Mouse (Mus musculus) spleen, adult 2 months (tissue): Measurements from ENCODE around the gene Nnat. TPM values are rescaled to one million over a fixed set of nuclear protein-coding genes. Genes with fewer than 3 reads are reported as not detected.

Experiments
- DNase-seq, 2 experiments: peaks; one replicate each; pipeline versions ENCODE4 v3.0.0 to v3.0.0-alpha.2; 2012 to 2021; ENCODE audit warnings: low spot score in 2 of 2, low read depth in 1 of 2
- H3K27ac ChIP-seq: fragments of 200-500 bp; 2 replicates; pipeline ENCODE4 v1.5.1; 2012; ENCODE audit warnings: low read length, inconsistent platforms; ENCODE audit not compliant: insufficient read depth
- H3K27me3 ChIP-seq: fragments of 200-500 bp; 2 replicates; pipeline ENCODE4 v1.6.1; 2012; ENCODE audit warnings: mild to moderate bottlenecking, moderate library complexity, low read length, inconsistent platforms; ENCODE audit not compliant: control insufficient read depth, insufficient read depth
- H3K36me3 ChIP-seq: fragments of 200-500 bp; 2 replicates; pipeline ENCODE4 v1.6.1; 2012; ENCODE audit warnings: mild to moderate bottlenecking, low read length, inconsistent platforms; ENCODE audit not compliant: control insufficient read depth, insufficient read depth
- H3K4me1 ChIP-seq: fragments of 200-500 bp; 2 replicates; pipeline ENCODE4 v1.6.1; 2011; ENCODE audit warnings: inconsistent platforms; ENCODE audit not compliant: control insufficient read depth, insufficient read depth, insufficient read length
- H3K4me3 ChIP-seq: fragments of 200-500 bp; 2 replicates; pipeline ENCODE4 v1.5.1; 2011; ENCODE audit warnings: mild to moderate bottlenecking, inconsistent platforms; ENCODE audit not compliant: insufficient read depth, insufficient read length; ENCODE audit errors: extremely low read depth
- CTCF ChIP-seq: fragments of 200-500 bp; IDR thresholded peaks from 2 replicates; pipeline ENCODE4 v1.5.1; 2011; ENCODE audit warnings: mild to moderate bottlenecking, inconsistent platforms; ENCODE audit not compliant: insufficient read depth, insufficient read length, insufficient replicate concordance; ENCODE audit errors: extremely low read depth
- POLR2A ChIP-seq: fragments of 200-500 bp; IDR thresholded peaks from 2 replicates; pipeline ENCODE4 v1.6.1; 2011; ENCODE audit warnings: low read depth, low read length, inconsistent platforms
- WGBS: fragments of 180-500 bp; shearing (Covaris S2); methylation state at CpG from one replicate; pipeline ENCODE4 v1.1.7; 2018; 5-methylcytosine and 5-hydroxymethylcytosine counted together
- polyA plus RNA-seq: library from polyadenylated mRNA; depleted of rRNA; stranded (reverse); fragments of >200 nt; gene quantifications from 2 replicates; pipeline ENCODE4 v1.2.3, GENCODE M21; 2012

The Nnat gene
- polyA plus RNA-seq, 1 experiment, result 2.7 TPM

DNA sequence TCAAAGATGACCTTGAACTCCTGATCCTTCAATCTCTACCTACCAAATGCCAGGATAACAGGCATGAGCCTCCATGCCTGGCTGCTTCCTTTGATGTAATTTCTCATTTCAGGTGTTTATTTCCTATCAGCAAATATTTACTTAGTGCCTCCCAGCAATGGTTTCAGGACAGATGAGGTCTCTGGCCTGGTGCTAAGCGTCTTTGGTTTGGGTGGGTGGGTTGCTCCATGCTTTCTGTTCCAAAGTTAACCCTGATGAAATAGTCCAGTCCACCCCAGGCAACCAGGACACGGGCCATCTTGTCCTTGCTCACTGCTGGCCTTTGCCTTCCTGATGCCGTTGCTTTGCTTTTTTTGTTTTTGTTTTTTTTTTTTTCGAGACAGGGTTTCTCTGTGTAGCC, 9.6 kb upstream of the Nnat start:
- 90% methylated on average over 4 of the region's 4 CpGs for WGBS
- DNase-seq, result no peak
- Histone ChIP-seq H3K4me1 (no peaks in the 10 kb centered on the region), H3K36me3 (no peaks in the 10 kb centered on the region; the same call in 1 of the 2 replicates), H3K27me3 (no peaks in the 10 kb centered on the region), H3K27ac (no peak overlapping the region), H3K4me3 (no peak overlapping the region)
- no peak for TF ChIP-seq POLR2A
- no peak for TF ChIP-seq CTCF

DNA sequence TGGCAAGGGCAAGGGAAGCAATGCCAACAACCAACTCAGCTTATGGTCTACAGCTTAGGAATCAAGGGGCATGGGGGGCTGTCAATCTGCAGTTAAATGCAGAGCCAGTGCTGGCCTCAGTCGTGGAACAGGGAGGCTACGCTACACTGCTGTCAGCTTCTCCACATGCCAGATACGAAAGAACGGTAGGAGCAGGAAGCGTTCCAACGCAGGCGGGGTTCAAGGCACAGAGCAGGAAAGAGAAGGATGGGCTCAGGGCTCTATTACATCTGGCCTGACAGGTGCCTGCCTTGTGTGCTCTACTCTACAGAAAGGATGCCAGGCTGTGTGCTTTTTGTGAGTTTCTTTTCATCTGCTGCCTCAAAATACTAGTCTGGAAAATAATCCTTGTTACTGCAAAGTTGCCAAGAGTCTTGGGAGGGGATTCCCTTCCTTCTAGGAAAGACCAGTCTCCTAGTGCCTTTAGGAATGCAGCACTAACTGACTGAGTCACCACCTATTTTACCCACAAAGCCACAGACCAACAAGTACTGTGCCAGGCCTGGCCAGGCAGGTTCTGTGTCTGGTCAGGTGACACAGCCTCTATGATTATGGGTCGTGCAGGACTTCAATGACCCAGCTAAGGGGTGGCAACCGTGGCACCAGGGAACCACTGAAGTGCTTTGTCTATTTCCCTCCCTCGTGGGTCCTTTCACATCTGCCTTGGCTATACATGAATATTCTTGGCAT, 7.6 kb upstream of the Nnat start:
- Histone ChIP-seq H3K27ac (no peak overlapping the region), H3K4me3 (no peak overlapping the region), H3K4me1 (no peaks in the 10 kb centered on the region), H3K27me3 (no peaks in the 10 kb centered on the region), H3K36me3 (no peaks in the 10 kb centered on the region; the same call in 1 of the 2 replicates)
- DNase-seq, result no peak
- 84% methylated on average over 10 of the region's 10 CpGs for WGBS
- TF ChIP-seq POLR2A (no peak), CTCF (no peak)

DNA sequence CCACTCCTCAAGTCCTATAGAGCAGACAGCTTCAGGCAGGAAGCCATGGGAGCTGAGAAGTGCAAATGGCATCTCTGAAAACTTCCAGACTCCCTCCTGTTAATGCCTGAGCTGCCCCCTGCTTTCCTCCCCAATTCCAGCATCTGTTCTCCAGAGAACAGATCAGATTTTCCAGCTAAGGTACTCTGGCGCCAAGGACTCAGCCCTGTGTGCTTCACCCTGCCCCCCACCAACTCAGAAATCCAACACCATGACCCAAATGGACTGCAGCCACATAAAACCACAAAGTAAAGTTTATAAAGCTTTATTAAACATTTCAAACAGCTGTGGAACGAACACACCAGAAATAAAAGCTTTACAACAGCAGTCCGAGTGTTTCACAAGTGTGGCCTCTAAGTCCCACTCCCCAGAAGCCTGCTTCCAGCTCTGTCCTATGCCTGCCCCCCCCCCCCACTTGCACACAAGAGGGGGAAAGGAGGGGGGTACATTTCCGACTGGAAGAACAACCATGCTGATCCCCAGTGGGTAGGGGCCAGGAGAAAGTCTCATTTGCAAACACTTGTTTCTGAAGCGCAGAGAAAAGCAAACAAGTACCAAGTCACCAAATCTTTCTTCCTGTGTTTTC, 3.7 kb upstream of the Nnat start:
- H3K27ac ChIP-seq, result no peak overlapping the region
- 83% methylated on average over 5 of the region's 5 CpGs for WGBS

DNA sequence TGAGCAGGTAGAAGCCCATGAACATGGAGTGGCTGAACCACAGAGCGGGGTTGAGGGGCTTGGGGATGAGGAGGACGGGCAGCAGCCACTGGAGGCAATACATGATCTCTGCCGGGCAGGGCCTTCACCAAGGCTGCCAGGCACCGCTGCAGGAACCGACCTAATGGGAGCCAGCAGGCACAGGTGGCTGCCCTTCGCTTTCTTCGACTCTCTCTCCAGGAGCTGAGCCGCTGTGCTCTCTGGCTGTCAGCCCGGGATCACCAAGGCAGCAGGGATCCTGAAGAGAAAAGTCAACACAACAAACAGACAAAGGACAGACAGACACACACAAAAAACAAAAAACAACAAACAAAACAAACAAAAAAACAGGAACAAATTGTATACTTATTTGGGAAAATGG, 1.8 kb upstream of the Nnat start:
- DNase-seq, result no peak

More for the DNA sequence above, 3.7 kb upstream of the Nnat start:
- TF ChIP-seq CTCF (no peak), POLR2A (no peak)
- no peak for DNase-seq
- Histone ChIP-seq H3K4me3 (no peak overlapping the region), H3K36me3 (no peaks in the 10 kb centered on the region), H3K27me3 (peaks cover 2% of the 10 kb centered on the region; the same call in 1 of the 2 replicates), H3K4me1 (no peaks in the 10 kb centered on the region; the same call in 1 of the 2 replicates)

DNA sequence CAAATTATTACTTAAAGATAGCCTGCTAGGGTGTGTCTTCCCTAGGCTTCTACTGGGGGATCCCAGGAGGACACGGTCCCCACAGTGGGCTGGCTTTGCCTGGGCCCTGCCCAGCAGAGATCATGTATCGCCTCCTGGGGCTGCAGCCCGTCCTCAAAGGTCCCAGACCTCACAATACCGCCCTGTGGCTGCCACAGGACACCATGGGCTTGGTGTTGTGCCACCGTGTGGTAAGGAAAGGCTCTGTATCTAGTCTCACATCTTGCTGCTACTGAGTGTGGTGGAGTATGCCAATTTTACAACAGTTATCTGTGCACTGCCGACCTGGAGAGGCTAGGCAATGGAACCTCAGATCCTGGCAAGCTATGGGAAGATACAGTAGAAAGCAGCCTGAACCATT, 1.4 kb upstream of the Nnat start:
- H3K36me3 ChIP-seq, result no peaks in the 10 kb centered on the region
- H3K27me3 ChIP-seq, result peaks cover 3% of the 10 kb centered on the region; the same call in 1 of the 2 replicates
- 65% methylated on average over 6 of the region's 6 CpGs for WGBS
- no peak overlapping the region for H3K27ac ChIP-seq
- H3K4me1 ChIP-seq, result no peaks in the 10 kb centered on the region; the same call in 1 of the 2 replicates
- no peak for DNase-seq
- no peak for TF ChIP-seq POLR2A
- no peak for TF ChIP-seq CTCF
- H3K4me3 ChIP-seq, result no peak overlapping the region

More for the DNA sequence above, 1.8 kb upstream of the Nnat start:
- Histone ChIP-seq H3K36me3 (no peaks in the 10 kb centered on the region), H3K27ac (no peak overlapping the region), H3K27me3 (peaks cover 3% of the 10 kb centered on the region; the same call in 1 of the 2 replicates), H3K4me3 (no peak overlapping the region), H3K4me1 (no peaks in the 10 kb centered on the region; the same call in 1 of the 2 replicates)
- TF ChIP-seq POLR2A (no peak), CTCF (no peak)
- WGBS, result 84% methylated on average over 9 of the region's 9 CpGs

DNA sequence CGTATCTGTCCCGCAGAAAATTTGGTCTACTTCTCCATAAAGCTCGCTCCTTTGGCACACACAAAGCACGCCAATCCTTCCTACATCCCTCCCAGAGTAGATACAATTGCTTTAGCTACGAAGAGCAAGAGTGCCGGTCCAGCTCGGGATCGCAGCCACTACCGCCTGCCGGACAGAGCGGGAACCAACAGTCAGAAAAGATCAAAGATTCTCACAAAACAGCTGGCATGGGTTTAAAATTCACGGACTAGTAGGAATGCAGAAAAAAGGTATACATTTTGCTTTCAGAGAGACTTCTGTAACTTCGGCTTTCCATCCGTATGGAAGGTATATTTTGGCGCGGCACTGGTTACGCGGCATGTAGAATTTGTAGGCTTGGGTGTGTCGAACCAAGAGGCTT, 438 bp upstream of the Nnat start:
- WGBS, result 68% methylated on average over 19 of the region's 19 CpGs
- no peak for DNase-seq
- H3K27me3 ChIP-seq, result peaks cover 3% of the 10 kb centered on the region; the same call in 1 of the 2 replicates
- no peaks in the 10 kb centered on the region for H3K36me3 ChIP-seq
- no peak overlapping the region for H3K4me3 ChIP-seq
- H3K27ac ChIP-seq, result no peak overlapping the region
- TF ChIP-seq CTCF, result no peak
- H3K4me1 ChIP-seq, result no peaks in the 10 kb centered on the region; the same call in 1 of the 2 replicates

DNA sequence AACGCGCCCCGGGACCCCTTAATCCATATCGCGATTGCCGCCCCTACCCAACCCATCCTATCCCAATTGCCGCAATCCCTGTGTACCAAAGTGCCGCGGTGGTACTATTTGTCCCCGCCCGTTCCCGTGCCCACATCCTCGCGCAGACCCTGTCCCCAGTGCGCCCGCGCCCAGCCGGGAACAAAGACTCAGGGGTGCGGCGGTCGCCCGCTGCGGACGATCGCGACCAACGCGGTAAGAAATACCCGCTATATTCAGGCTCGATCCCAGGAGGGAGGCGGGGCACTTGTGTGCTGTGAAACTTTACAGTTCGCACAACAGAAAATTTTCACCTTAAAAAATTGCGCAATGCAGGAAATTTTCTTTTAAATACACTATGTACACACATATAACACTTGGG, 424 bp downstream of the Nnat start:
- Histone ChIP-seq H3K27ac (no peak overlapping the region), H3K36me3 (no peaks in the 10 kb centered on the region), H3K4me3 (no peak overlapping the region), H3K4me1 (peaks cover 4% of the 10 kb centered on the region), H3K27me3 (peaks cover 3% of the 10 kb centered on the region; the same call in 1 of the 2 replicates)
- no peak for DNase-seq
- no peak for TF ChIP-seq POLR2A
- no peak for TF ChIP-seq CTCF
- 62% methylated on average over 33 of the region's 33 CpGs for WGBS
